Mouse (Mus musculus): ENCODE measurements around the gene Rgs9.
A peak's percentile ranks its signal among the peaks of the same experiment; 100 is the strongest.

The Rgs9 gene

DNA sequence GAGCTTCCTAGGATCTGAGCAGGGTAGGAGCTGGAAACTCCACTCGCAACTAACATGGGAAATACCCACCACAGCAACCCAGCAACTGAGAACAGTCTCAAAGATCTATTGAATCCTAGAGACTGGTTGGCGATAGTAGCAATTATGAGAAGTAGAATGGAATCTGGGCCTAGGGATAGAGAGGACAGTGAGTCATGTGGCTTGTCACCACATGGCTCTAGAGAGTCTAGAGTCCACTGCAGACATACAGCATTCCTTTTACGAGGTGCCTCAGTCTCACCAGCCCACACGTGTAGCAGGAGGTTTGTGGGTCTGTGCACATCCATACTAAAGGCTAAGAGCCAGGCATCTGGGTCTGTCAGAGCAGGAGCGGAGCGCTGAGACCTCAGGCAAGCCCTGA is 59.3 kb downstream of the Rgs9 start:
- DNase-seq (ENCODE audit: low spot score), result no peak

DNA sequence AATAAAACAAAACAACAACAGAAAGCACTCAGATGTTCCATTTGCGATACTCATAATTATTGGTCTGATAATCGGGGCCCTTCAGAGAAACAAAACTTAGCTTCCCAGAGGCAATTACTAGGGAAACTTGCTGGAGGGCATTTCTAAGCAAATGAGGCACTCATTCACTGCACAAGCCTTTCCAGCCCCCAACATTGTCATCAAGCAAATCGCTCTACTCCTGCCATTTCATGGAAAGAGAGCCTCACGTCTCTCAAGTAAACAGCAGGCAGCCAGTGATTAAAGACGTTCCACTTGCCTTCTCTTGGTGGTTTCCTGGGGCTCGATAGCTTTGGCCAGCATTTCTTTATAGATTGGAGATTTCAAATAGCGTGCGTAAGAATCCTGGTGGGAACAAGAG is 60.1 kb downstream of the Rgs9 start:
- DNase-seq (ENCODE audit: low spot score), result no peak

GRCm38 (mm10) chr11:109233627-109234026 is 64.3 kb downstream of the Rgs9 start:
- no peak for DNase-seq (ENCODE audit: low spot score)

GRCm38 (mm10) chr11:109232811-109233210 is 65.1 kb downstream of the Rgs9 start:
- DNase-seq (ENCODE audit: low spot score), result no peak

GRCm38 (mm10) chr11:109227139-109227538 is 70.8 kb downstream of the Rgs9 start:
- no peak for DNase-seq (ENCODE audit: low spot score)

DNA sequence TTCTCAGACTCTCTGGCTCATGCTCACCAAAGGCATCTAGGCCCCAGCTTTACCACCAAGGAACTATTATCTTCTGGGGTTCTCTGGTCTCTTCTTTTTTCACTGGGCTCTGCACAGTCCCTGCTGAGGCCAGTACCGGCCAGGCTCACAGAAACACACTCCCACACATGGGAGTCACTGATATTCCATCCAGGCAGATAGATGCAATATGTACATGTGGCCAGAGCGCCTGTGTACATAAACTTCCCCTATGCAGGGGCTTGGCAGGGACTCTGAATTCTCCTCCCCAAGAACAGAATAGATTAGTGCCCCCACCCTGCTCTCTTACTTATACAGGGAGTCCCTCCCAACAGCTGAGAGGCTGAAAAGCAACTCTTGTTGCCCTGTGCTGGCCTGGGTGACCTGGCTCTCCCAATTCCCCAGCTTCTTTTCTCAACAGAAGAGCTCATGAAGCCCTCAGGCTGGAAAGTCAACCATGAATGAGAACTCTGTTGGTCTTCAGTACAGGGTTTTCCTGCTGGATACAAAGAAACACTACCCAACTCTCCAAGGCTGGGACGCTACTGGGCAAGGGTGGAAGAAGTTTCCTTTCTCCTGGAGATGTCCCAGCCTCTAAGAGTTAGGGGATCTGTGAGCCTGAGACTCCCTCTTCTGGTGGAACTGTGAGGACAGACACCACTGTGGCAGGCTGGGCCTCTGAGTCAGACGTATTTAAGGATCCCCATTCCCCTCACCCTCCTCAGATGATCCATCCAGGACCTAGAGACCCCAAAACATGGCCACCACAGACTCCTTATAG is 76.5 kb downstream of the Rgs9 start:
- DNase-seq (ENCODE audit: low spot score), result no peak

DNA sequence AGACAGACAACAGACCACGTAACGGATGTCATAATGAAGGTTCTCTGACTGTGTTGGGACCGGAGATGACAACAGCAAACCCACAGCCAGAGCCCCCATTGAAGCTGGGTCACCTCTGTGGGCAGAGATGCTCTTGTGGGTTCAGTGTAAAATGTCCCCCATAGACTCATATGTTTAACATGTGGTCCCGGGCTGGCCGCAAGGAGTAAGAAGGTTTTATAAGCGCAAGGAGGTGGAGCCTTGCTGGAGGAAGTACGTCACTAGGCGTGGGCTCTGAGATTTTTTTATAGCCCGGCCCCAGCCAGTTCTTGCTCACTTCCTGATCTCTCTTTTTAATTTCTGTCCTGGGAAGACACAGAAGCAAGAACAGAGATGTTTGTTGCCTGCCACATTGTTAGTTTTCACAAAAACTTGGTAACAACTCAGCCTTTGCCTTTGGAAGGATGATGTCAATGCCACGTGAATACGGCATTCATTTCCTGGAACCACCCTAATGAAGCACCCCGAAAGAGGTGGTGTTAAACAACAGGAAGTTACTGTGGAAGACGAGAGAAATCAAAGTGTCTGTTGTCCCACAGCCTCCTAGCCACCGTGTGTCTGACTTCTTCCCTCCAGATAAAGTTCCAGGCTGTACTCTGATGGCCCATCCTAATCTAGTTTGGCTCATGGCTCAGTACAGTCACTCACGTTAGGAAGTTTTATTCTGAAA is 79.1 kb downstream of the Rgs9 start:
- DNase-seq (ENCODE audit: low spot score), result no peak

DNA sequence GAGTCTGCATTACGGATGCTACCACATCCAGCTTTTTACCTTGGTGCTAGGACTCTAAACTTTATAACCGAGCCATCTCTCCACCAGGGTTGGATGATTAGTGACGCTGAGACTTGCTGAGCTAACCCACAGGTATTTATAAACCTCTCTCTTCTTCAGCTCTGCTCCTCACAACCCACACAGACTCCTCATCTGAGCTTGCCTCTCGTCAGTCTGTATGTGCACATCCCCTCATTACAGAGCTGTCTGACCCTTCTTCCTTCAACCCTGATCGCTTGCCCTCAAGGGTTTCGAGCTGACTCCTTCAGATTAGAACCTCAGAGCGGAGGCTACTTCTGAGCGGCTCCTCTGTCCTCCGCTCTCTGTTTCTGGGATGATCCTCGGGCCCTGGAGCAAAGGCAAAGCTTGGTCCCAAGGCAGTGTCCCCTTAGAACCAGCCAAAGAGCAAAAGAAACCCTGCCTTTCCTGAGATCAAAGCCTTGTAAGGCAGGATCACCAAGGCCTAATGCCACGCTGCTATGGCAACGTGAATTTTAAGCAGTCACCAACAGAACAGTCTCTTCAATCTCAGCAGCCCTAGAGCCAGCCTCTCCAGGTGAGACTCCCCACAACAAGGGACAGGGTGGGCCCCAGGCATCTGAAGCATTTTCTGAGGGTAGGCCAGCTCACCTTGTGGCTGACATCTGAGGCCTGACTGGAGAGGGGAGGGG is 79.9 kb downstream of the Rgs9 start:
- no peak for DNase-seq (ENCODE audit: low spot score)

DNA sequence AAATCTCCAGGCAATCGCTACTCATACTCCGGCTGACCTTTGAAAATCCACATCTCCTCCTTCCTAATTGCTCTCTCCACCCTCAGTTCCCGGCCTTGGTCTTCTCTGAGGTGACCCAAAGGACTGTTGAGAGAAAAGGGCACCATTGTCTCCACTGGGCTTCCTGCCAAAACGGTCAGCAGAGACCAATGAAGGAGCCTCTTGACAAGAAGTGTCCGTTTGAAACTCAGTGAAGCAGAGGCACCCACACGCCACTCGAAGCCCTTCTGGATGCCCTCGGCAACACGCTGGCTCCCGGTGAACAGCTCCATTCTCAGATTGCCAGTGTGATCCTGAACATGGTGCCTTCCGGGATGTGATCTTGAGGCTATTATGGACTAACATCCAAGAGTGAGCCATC is 87.2 kb downstream of the Rgs9 start:
- DNase-seq (ENCODE audit: low spot score), result no peak

DNA sequence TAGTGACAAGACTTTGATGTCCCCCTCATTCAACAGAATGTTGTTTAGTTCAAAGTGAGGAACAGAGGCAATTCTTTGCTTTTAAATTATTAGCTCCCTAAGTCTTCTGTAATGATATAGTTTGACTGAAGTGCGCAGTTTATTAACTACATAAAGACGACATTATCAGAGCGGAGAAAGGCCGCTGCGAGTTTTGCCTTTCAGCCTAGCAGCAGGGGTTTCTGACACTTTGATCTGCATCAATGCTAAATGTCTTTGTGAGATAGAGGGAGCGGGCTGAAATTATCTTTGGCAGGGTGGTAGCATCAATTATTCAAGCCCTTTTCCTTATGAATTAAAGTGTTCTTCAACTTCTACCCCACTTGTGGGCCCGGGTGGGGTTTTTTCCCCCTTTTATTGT is 87.6 kb downstream of the Rgs9 start:
- DNase-seq (ENCODE audit: low spot score), result no peak

DNA sequence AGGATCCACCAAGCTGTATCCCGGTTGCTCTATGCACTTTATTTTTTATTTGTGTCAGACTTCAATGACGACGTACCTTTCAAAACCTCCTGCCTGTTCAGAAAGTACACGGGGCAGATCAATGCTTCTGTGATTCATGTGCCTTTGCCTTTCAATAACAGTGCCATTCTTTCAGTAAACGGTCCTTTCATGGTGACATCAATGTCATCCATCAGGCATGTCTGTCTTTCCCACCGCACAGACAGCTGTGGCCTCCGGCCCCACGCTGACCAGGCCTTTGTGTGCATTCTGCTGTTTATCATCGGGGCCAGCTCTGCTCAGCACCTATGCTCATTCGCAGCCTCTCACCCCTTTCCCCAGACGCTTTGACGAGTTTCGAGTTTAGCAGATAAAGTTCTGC is 91.2 kb downstream of the Rgs9 start:
- no peak for DNase-seq (ENCODE audit: low spot score)

DNA sequence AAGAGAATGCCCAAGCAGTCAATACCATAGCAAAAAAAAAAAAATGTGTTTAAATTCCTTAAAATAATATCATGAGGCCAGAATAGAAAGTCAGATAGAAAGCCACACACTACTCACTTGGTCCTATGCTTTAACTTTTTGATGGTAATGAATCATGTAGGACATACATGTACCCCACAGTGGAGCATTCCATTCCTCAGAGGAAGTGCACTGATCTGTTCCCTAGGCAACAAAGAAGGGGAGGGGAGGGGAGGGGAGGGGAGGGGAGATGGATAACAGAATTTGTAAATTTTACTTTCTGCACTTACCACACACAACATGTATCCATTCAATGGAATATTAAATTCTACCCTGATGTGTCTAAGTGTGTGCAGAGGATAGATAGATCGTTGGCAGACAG is 91.9 kb downstream of the Rgs9 start:
- no peak for DNase-seq (ENCODE audit: low spot score)

DNA sequence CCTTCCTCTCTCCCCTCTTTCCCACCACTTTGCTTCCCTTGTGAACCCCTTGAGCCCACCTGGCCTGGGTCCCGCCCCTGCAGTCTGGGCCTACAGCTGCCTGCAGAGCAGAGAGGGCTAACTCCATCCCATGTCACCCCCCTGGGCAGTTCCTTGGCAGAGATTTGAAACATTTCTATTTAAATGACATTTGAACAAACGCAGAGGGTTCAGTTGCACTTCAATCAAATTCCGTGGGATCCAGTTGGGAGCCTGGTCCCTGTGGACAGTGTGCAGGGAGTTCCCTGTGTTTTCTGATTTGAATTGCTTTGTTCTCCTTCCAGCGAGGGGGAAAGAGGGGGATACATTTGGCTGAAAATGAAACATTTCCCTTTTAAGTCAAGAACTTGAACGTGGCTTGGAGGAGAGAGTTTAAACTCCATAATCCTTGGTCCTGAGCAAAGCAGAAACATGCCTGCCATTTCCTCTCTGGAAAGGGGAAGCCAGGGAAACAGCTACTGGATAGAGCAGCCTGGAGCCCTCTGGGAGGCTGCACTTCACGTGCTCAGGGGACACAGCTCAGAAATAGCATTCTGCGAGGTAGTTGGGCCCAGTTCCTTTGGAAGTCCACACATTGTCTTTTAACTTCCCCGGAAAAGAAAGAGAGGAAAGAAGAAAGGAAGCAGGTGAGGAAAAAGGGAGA is 98.2 kb downstream of the Rgs9 start:
- no peak for DNase-seq (ENCODE audit: low spot score)

GRCm38 (mm10) chr11:109192673-109193557 is 105.0 kb downstream of the Rgs9 start:
- DNase-seq (ENCODE audit: low spot score), result peak; percentile 39

- no peak for DNase-seq (ENCODE audit: low spot score)
Measured at GRCm38 (mm10) chr11:109188235-109188634, 109.7 kb downstream of the Rgs9 start.

DNA sequence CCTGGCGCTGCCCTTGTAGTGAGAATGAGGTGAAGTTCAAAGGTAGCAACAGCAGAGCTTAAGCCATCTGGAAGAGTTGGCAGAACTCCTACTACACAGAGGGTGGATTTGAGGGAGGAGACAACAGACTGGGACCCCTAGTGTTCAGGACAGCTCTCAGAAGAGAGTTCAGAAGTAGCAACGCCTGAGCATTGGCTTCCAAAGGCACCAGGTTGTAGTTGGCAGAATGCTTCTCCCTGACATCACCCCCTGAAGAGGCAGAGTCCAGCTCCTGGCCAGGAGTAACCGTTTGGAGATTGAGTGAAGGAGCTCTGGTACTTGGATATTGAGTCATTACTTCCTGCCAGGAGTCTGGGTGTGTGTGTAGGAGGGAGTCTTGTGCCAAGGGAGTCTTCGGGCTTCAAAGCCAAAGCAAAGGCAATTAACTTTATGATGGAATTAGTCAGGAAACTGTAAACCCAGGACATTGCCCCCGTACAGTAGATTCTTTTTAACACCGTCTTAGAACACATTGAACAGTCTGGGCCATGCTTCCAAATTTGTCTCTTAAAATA is 110.2 kb downstream of the Rgs9 start:
- no peak for DNase-seq (ENCODE audit: low spot score)

- DNase-seq (ENCODE audit: low spot score), result no peak
Measured at GRCm38 (mm10) chr11:109181118-109181517, 116.8 kb downstream of the Rgs9 start.

- DNase-seq (ENCODE audit: low spot score), result no peak
Measured at GRCm38 (mm10) chr11:109180290-109180689, 117.6 kb downstream of the Rgs9 start.

GRCm38 (mm10) chr11:109178788-109179518 is 119.0 kb downstream of the Rgs9 start:
- DNase-seq (ENCODE audit: low spot score), result peak; percentile 37

- DNase-seq (ENCODE audit: low spot score), result no peak
Measured at GRCm38 (mm10) chr11:109175376-109175969, 122.5 kb downstream of the Rgs9 start.
